Mouse (Mus musculus): ENCODE data around the gene Gbx2.

DNA sequence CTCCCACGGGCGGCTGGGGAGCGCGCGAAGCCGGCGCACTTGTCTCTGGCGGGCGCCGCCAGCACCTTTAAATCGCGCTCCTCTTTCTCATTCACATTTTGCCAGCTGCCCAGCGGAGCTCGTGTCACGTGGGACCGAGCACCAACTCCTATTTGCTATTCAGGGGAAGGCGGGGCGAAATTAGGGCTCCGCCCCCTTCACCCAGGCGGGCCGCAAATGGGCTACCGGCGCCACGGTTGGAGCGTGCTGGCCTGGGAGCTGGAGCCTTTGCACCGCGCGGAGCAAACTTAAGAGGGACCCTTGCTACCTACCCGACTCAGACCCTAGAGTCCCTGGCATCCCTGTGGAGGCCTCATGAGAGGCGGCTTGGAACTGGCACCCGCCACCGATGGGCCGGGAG lies at the start of gene Gbx2:
- TF ChIP-seq GATA1 (IDR thresholded peaks at IDR 0.05; ENCODE audit: borderline replicate concordance, low read length) (no peak), FLI1 (IDR thresholded peaks at IDR 0.05; ENCODE audit: low read length) (no peak)
